Mouse (Mus musculus) adrenal gland, postnatal 25 days (tissue): ENCODE measurements at regions not wholly inside any gene's neighbourhood (a gene's known extent, or its start where the extent isn't known, plus 50 kb on each side); places are given as distances from the start of the nearest gene placed in this dataset.

ENCODE experiments used
- DNase-seq: peaks from one replicate; pipeline ENCODE4 v3.0.0; 2021; ENCODE audit warnings: mixed read lengths

DNA sequence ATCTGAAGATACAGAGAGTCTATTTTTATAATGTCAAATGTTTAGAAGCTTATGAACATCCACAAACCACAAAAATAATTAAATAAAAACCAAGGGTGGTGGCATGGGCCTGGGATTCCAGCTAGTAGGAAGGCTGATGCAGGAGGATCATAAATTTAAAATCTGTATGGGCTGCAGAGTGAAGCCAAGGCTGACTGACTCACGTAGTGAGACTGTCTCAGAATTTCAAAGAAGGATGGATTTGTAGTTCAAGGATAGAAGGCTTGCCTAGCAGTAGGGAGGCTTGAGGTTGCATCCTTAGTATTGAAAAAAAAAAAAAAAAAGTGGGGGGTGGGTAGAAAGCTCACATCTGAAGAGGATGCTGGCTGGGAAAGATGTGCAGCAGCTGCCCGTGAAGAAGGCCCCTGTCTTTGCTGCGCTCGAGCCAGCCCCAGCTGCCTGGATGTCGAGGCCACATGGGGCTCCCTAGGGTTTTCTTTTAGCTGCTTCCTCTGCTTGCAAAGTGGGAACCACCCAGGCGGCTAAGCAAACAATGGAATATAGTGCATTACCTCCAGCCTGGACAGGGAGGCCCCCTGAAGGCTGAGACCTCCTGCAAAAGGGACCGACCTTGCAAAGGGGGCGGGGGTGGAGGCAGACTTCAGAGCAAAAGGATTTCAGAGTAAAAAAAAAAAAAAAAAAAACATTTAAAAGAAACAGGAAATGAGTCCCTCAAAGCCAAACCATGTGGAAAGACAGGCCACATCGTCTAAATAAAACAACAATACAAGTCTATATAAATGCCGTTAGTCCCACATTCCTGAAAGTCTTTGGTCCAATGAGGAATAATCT lies 101.3 kb downstream of the Tmco5 start:
- peak; percentile 54 for DNase-seq

DNA sequence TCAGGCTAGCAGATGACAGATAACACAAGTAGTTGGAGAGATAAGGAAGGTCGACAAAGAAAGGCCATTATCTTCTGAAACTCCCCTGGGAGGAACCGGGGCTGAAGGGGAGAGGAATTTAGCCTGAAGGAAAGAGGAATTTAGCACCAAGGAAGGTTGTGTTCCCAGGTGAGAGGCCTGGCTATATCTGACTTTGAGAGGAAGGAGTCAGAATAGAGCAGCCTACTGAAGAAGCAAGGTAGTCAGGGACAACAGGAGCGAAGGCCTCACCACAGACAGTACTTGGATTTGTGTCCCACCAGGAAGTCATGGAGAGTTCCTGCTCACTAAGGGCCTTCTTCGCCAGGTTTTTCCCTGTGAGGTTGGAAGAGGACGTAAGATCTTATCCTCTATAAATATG lies 102.2 kb downstream of the Tmco5 start:
- no peak for DNase-seq

DNA sequence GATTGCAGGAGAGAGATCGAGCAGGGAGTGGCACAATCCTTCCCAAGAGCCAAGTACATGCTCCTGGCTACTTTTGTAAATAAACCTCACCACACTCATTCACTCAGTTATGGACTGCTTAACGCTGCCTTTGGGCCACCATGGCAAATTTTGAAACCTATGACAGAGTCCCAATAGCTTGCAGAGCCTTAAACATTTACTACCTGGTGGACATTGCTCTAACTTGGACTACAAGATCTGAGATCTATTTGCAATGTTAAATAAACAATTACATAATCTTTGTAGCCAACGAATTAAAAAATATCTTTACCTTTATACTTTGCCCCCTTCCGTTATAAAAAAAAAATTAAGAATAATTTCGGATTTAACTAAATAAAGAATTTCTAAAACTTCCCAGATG lies 104.9 kb downstream of the Tmco5 start:
- DNase-seq, result no peak

DNA sequence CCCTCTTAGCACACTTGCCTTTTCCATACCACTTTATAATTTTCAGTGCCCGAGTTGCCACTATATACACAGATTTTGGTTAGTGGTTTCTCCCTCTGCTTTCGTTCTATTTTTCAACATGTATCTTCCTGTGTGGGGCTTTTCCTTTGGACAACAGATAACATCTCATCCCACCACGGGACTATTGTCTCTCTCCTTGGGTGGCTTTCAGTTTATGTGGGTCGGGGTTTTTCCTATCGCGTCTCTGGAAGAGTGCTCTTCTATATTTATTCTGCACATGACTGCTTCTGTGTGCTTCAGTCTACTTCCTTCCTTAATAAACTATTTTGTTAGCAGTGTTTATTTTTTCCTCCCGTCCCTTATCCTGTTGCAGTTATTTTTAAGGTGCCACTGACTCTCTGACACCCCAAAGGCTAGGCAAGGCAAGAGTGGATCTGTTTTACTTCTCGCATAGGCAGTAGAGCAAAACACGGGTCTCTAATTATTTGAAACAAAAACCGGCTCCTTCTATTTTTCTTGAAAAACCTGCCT lies 105.4 kb downstream of the Tmco5 start:
- DNase-seq, result no peak

DNA sequence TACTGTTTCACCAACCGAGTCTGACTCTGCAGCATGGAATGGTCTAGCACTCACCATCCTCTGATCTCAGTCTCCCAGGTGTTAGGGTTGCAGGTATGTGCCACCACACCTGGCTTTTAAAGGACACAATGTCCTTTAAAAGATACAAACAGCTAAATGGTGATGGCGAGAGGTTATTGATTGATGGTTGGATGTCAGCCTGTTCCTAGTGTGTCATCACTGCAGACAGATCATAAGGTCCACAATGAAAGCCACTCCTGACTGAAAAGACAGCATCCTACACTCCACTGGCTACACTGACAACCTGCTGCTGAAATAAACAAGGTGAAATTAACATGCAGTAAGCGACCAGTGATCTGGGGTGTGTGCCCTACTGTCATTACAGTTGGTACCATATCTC lies 106.1 kb downstream of the Tmco5 start:
- DNase-seq, result no peak

DNA sequence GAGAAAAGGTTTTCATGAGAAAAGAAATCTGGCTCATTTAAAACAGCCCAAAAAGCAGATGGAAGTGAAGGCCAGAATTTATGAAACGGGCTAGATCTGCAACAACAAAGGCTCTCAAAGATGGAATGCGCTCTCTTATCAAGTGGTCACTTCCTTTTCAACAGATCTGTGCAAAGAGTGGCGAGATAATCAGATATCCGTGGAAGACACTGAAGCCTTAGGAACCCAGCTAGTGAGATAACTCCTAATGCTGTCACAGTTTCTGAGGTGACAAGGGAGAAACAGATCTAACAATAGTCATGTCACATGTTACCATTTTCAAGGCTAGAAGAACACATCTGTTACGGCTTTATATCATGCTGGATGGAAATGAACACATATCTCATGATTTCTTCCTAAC lies 107.1 kb downstream of the Tmco5 start:
- DNase-seq, result no peak

DNA sequence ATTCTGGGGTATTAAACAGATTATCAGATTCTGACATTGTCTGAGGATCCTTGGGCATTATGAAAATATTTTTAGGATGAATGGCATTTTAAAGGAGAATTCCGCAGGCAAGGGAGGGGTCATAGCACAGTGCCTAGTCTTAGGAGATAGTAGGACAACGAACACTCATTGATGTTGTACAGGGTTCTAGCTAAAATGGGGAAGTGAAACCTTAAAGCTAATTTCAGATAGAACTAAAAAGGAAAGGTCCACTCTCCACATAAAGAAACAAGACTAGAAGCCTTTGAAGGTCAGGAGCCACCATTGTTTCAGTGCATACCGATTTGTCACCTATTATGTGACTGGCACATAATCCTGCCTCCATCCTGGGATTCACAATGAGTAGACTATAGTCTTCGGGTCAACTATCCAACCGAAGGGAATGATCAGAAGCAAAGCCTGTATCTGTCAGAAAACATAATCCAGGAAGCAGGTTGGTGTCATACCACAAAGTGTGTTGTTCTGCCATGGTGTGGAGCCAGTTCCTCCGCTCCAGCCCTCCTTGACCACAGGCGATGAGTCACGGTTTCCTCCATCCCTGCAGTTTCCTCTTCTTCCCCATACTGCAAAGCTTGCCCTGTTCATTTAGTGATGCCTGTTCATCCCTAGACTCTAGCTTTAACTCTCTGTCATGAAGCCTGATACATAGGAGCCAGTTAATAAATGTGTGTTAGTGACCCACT lies 110.6 kb downstream of the Tmco5 start:
- no peak for DNase-seq

DNA sequence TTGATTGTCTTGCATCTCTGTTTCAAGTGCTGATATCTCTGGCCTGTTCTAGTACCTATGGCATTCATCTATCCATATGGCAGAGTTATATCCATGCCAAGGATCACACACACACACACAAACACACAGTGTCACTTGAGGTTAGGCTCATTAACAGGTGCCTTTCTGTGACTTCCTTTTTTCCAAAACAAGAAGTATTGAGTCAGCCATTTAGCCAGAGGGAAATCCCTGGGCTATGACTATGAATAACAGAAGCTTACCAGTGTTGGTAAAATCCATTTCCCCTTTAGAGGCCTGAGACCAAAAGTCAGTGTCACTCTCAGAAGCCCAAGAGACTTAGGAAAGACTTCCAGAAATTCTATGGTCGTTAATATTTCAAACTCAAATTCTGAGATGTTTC lies 111.6 kb downstream of the Tmco5 start:
- DNase-seq, result no peak

DNA sequence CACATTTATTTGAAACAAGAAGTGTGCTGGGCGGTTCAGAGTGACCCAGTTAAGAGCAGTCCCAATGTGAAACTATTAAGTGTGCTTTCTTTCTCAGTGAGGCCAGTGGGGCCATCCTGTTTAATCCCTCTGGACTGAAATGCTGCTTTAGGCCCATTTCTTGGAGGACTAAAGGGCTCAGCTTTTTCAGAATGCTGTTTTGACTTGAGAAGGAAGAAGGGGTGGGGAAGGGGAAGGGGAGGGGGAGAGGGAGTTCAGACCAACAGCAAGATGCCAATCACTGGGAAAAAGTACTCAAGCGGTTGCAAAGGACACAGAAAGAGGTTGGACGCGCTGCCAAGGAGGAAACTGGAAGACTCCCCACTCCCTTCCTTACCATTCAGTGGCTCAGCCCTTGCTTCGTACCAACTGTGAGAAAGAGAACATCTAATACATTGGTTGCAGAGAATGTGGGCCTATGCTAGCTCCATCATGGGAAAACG lies 113.1 kb downstream of the Tmco5 start:
- no peak for DNase-seq

DNA sequence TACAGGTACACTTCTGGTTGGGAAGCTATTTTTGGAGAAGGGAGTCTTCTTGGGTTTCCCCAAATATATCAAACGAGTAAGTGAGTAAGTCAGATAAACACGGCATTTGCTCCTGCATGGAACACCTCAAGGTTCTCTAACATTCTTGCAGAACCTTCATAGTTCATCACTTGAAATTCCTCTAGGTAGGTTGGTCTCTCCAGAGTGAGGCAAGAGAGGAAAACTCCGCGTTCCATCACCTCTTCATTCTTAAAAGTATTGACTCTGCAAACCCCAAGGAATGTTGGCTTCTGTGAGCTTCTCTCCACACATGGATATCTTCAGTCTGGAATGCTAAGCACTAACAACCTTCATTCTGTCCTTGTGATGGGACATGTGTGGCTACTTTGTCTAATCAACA lies 115.2 kb downstream of the Tmco5 start:
- no peak for DNase-seq

DNA sequence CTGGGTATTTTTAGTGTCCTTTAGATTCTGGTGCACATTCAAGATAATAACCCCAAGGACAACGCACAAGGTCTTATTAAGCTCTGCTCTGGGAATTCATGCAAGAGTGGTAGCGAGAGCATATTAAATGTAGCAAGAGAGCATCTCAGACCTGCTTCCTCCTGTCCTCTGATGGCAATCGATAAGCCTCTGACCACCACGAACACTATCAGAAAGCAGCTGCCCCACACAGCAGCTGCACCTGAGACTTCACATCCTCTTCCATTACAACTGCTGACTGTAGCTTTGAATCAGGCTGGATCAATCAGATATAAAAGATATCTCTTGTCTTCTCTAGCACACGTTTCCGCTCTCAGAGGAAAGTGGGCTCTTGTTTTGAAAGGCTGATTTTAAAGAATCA lies 117.8 kb downstream of the Tmco5 start:
- DNase-seq, result no peak

DNA sequence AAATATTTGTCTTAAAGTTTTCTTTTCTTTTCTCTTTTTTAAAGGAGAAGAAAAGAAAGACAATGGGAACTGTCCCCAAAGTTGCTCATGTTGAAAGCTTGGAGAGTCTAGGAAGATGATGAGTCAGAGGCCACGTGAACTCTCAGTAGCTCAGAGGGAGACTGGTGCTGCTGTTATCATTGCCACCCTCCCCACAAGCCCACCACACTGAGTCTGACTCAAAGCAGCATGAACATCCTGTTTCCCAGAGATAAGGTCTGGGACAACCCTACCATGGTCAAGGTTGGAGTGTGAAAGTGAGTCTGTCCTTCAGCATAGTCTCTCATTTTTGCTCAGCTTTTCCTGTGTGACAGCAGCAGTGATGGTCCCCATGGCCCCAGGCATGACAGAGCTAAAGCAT lies 120.3 kb downstream of the Tmco5 start:
- DNase-seq, result no peak

DNA sequence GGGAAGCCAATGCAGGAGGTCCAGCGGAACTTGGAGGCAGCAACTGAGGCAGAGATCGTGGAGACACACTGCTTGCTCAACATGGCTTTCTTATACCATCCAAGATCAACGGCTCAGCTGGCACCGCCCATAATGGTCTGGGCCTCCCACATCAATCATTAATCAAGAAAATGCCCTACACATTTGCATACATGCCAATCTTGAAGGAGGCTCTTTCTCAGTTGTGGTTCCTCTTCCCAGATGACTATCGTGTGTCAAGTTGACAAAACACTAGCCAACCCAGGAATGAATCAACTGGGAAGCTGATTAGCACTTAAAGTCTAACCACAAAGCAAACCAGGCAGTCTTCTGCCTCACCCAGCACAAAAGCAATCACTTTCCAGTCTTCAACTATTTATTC lies 121.1 kb downstream of the Tmco5 start:
- DNase-seq, result no peak

DNA sequence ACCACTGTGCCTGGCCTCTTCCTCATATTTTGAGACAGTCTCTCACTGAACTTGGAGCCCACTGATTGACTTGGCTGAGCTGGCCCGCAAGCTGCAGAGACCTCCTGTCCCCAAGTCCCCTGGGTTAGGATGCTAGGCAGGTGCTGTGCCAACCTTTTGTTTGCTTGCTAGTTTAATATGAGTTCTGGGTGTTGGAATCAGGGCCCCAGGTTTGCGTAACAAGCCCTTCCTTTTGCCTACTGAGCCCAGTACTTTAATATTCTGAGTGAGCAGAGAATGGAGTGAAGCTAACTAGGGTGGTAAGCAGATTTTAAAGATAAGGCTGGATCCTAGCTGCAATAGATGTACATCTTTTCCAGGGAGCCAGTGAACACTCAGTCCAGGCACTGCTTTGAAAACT lies 117.2 kb upstream of the Spred1 start:
- DNase-seq, result no peak

DNA sequence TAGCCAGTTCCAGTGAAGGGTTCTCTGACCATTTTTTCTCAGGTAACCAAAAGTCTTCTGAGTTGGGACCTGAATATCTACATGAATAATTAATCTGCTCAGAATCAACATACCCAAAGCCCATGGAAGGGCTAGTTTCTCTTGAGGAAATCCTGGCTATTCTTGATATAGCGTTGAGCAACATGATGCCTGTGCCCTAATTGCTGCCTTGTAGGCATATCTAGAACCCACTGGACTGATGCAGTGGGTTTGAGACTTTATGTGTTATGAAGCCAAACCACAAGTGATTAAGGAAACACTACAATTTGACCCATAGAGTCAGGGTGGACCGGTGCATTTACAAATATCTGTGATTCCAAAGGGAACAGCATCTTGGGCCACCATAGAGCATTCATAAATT lies 114.3 kb upstream of the Spred1 start:
- DNase-seq, result no peak

DNA sequence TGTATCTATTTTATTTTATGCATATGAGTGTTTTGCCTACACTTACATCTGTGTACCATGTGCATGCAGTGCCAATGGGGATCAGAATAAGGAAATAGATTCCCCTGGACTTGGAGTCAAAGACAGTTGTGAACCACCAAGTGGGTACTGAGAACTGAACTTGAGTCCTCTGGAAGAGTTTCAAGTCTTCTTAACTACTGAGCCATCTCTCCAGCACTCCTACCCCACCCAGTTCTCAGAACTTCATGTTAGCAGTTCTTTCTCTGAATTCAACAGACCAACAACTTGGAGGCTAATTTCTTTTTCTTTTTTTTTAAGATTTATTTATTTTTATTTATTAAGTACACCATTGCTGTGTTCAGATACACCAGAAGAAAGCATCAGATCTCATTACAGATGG lies 112.3 kb upstream of the Spred1 start:
- DNase-seq, result no peak

DNA sequence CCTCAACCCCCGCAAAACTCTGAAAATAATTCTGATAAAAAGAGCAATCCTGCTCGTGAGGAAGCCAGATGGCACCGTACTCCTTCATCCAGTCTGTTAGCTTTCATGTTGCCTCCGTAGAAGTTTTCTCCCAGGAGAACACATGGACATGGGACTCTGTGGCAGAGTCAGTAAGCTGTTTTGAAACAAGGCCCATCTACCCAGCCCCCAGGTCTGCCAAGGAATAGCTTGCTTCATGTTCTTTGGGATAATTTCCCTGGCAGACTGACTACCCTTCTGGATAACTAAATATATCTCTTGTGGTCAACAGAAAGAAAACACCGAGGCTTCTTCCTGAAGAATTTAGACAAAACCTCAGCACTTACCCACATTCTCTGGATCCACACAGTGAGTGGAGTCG lies 111.2 kb upstream of the Spred1 start:
- no peak for DNase-seq

DNA sequence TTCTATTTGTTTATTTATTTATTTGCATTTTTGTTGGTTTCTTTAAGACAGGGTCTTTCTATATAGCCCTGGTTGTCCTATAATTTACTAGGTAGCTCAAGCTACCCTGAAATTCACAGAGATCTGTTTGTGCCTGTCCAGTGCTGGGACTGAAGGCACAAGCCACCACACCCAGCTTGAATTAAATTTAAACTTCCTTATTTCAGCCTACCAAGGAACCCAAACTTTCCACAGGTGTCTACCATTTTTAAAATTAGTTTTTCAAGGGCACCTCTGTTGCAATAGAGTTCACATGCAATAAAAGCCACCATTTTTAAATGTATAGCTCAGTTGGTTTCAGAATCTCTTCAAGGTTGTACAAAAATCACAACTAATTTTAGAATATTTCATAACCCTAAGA lies 110.2 kb upstream of the Spred1 start:
- DNase-seq, result no peak

DNA sequence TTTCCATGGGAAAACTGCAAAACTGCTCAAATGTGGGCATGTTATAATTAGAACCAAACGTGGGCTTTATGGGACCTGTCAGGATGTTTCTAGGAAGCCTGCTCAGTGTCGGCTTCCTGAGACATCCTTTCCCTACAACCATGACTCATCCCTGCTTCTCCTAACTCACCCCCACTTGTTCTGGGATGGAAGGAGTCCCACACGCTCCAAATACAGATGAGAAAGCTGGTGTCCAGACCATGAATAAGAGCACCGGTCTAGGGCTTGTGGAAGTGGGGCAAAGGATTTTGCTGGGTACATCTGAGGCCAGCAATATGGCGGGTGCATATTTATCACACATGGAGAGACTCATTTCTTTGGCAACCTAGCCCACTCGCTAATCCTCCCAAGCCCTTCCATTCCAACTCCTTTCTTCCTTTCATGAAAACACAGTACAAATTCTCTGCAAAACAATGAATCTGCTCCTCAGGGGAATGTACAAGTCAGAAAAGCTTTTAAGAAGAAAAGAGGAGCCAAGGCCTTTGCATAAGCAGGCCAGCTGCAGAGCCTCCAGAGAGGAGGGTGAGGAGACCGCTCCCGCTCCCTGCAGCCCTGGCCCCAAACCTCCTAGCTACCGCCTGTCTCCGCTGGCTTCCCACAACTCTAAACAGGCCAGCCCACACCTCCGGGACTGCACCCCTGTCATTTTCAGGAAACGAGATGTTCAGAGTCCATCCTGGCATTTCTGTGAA lies 103.1 kb upstream of the Spred1 start:
- DNase-seq, result peak; percentile 45

DNA sequence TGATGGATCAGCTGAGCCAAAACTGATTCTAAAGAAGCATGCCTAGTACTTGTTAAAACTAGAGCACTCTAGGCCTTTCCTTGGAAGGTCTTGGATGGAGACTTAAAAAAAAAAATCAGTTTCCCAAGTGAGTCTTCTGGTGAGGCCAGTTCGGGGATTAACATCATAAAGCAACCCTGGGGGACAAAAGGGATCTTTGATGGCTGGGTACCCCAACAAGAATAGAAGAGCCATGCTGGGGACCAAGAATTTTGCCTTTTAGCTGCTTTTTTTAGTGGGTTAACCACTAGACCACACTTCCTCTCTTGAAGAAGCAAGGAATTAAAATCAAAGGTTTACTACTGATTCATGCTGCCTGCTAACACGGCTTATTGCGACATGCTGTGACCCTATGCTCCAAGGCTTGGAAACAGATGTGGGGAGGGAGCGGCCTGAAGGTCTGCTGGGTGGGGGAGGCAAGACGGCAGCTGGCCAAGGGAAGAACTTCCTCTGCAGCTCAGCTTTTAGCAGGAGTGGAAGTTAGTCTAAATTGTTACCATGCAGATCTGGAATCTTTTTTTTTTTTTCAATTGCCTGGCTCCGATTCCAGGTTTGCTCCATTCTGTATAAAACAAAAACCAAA lies 102.1 kb upstream of the Spred1 start:
- DNase-seq, result peak; percentile 78

DNA sequence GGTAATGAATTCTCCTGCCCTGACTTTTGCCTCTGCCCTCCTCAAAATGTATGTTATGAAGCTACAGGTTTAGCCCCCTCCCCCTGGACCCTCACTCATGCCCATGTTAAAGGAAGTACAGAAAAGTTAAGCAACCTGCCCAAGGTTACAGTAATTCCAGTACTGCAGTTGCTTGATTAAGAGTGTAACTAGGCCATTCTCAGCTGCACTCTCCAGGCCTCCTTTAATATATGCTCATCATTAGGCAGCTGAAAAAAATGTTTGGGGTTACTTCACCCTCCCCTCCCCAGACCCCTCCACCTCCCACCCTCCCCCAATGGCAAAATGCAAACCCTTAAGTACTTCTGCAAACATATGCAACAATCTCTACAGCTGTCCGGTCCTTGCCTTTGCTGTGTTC lies 101.6 kb upstream of the Spred1 start:
- DNase-seq, result no peak

DNA sequence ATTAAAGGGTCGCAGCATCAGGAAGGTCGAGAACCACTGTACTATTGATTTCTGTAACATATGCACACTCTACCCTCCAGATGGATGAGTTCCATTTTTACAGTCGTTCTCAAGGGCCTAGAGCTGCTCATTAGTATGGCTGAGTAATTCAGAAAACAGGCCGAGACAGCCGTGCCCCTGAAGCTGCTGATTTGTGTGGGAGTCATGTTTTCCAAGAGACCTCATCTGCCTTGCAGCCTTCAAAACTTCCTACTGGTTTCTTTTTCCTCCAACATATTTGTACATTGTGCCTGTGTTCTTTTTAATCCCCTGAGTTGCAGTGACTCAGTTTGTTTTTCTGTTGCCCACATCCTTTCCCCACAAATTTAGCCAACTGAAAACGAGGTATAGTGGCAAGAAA lies 99.4 kb upstream of the Spred1 start:
- peak; percentile 13 for DNase-seq

DNA sequence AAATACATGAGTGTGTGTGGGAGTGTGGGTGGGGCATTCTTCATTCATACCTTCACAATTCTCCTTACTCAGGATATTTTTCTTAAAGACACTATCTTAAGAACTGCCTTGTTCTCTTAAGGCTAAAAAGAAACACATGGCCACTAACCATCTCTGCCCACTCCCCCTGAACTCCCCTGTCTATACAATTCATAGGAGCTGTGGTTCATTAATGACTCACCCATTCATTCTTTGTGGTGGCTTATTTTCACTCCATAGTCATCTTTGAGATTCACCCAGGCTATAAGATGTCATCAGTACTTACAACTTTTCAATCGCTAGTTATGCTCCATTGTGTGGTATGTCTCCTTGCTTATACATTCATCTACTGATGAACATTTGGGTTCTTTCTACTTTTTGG lies 97.7 kb upstream of the Spred1 start:
- DNase-seq, result no peak
